Mouse (Mus musculus) spleen, adult 2 months (tissue): ENCODE data around the gene Ctsh. TPM values are rescaled to one million over a fixed set of nuclear protein-coding genes. Genes with fewer than 3 reads are reported as not detected.

Source experiments
- DNase-seq, 2 experiments: peaks; one replicate each; pipeline versions ENCODE4 v3.0.0 to v3.0.0-alpha.2; 2012 to 2021; ENCODE audit warnings: low spot score in 2 of 2, low read depth in 1 of 2
- H3K27ac ChIP-seq: fragments of 200-500 bp; 2 replicates; pipeline ENCODE4 v1.5.1; 2012; ENCODE audit warnings: low read length, inconsistent platforms; ENCODE audit not compliant: insufficient read depth
- H3K27me3 ChIP-seq: fragments of 200-500 bp; 2 replicates; pipeline ENCODE4 v1.6.1; 2012; ENCODE audit warnings: mild to moderate bottlenecking, moderate library complexity, low read length, inconsistent platforms; ENCODE audit not compliant: control insufficient read depth, insufficient read depth
- H3K36me3 ChIP-seq: fragments of 200-500 bp; 2 replicates; pipeline ENCODE4 v1.6.1; 2012; ENCODE audit warnings: mild to moderate bottlenecking, low read length, inconsistent platforms; ENCODE audit not compliant: control insufficient read depth, insufficient read depth
- H3K4me1 ChIP-seq: fragments of 200-500 bp; 2 replicates; pipeline ENCODE4 v1.6.1; 2011; ENCODE audit warnings: inconsistent platforms; ENCODE audit not compliant: control insufficient read depth, insufficient read depth, insufficient read length
- H3K4me3 ChIP-seq: fragments of 200-500 bp; 2 replicates; pipeline ENCODE4 v1.5.1; 2011; ENCODE audit warnings: mild to moderate bottlenecking, inconsistent platforms; ENCODE audit not compliant: insufficient read depth, insufficient read length; ENCODE audit errors: extremely low read depth
- CTCF ChIP-seq: fragments of 200-500 bp; IDR thresholded peaks from 2 replicates; pipeline ENCODE4 v1.5.1; 2011; ENCODE audit warnings: mild to moderate bottlenecking, inconsistent platforms; ENCODE audit not compliant: insufficient read depth, insufficient read length, insufficient replicate concordance; ENCODE audit errors: extremely low read depth
- POLR2A ChIP-seq: fragments of 200-500 bp; IDR thresholded peaks from 2 replicates; pipeline ENCODE4 v1.6.1; 2011; ENCODE audit warnings: low read depth, low read length, inconsistent platforms
- WGBS: fragments of 180-500 bp; shearing (Covaris S2); methylation state at CpG from one replicate; pipeline ENCODE4 v1.1.7; 2018; 5-methylcytosine and 5-hydroxymethylcytosine counted together
- polyA plus RNA-seq: library from polyadenylated mRNA; depleted of rRNA; stranded (reverse); fragments of >200 nt; gene quantifications from 2 replicates; pipeline ENCODE4 v1.2.3, GENCODE M21; 2012; rRNA removed

Ctsh gene
- polyA plus RNA-seq, 1 experiment: 65.0 TPM

- peak within 1 kb of the TSS; percentile 98 for H3K4me3 ChIP-seq
- no peaks in the 10 kb centered on the region for H3K27me3 ChIP-seq
- WGBS: 3% methylated on average over 39 of the region's 40 CpGs
- no peaks in the 10 kb centered on the region for H3K36me3 ChIP-seq
- TF ChIP-seq CTCF (no peak), POLR2A (no peak; the same call in 1 of the 2 replicates)
- H3K27ac ChIP-seq: peak within 1 kb of the TSS; percentile 100
- peak; percentile 88 to 96 for DNase-seq
- peaks cover 13% of the 10 kb centered on the region; the same call in 1 of the 2 replicates for H3K4me1 ChIP-seq
Observed at GRCm38 (mm10) chr9:90114567-90115307, 60.8 kb downstream of the Ctsh start, which contains the start of gene Morf4l1. Gene Morf4l1, minus strand, starts transcription at chr9:90114774.

- Histone ChIP-seq H3K4me1 (peaks cover 11% of the 10 kb centered on the region; the same call in 1 of the 2 replicates), H3K36me3 (no peaks in the 10 kb centered on the region), H3K4me3 (no peak overlapping the region; the same call in 1 of the 2 replicates), H3K27me3 (no peaks in the 10 kb centered on the region), H3K27ac (no peak overlapping the region)
- DNase-seq: no peak
- TF ChIP-seq CTCF (no peak), POLR2A (no peak)
Observed at GRCm38 (mm10) chr9:90115308-90115700, 61.4 kb downstream of the Ctsh start.

DNA sequence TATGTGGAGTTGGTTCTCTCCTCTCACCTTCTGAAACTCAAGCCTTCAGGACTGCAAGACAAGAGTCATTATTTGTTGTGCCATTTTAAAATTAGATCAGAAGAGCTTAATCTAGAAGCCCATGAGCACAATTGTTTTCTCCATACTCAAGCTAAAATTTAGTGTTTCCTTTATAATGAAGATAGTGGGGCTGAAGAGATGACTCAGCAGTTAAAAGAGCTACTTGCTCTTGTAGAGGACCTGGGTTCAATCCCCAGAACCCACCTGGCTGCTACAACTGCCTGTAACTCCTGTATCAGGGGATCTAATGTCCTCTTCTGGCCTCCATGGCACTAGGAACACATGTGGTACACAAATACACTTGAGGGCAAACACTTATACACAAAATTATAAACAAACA lies 63.3 kb downstream of the Ctsh start:
- no peaks in the 10 kb centered on the region for H3K27me3 ChIP-seq
- no peak overlapping the region for H3K27ac ChIP-seq
- H3K4me3 ChIP-seq: no peak overlapping the region
- H3K36me3 ChIP-seq: no peaks in the 10 kb centered on the region
- TF ChIP-seq POLR2A: no peak
- TF ChIP-seq CTCF: no peak
- DNase-seq: no peak
- H3K4me1 ChIP-seq: peaks cover 4% of the 10 kb centered on the region; the same call in 1 of the 2 replicates

DNA sequence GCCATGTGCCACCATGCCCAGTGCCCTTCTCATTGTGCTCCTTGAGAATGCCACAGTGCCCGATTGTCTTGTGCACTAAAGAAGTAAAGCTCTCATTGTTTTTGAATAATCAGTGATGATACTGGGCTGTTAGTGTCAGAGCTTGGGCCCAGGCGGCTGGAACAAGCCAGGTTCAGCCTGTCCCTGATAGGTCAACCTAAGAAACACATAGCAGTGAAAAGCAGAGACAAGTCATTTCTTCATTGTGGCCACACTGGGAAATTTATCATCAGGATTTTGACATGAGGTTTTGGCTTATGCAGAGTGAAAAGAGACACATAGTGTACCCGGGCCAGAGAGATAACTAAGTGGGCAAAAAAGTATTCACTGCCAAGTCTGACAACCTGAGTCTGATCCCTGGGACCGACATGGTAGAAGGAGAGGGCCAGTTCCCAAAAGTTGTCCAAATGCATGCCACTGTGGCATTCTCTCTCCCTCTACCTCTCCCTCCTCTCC lies 68.3 kb downstream of the Ctsh start:
- TF ChIP-seq CTCF: no peak
- no peak for TF ChIP-seq POLR2A
- H3K27ac ChIP-seq: no peak overlapping the region
- H3K4me1 ChIP-seq: no peaks in the 10 kb centered on the region
- no peaks in the 10 kb centered on the region for H3K27me3 ChIP-seq
- DNase-seq: no peak
- H3K36me3 ChIP-seq: no peaks in the 10 kb centered on the region
- WGBS: 82% methylated on average over 4 of the region's 4 CpGs
- no peak overlapping the region for H3K4me3 ChIP-seq

- no peak for DNase-seq
- TF ChIP-seq CTCF (no peak), POLR2A (no peak)
- WGBS: 86% methylated on average over 11 of the region's 11 CpGs
- no peaks in the 10 kb centered on the region for H3K27me3 ChIP-seq
- H3K4me3 ChIP-seq: no peak overlapping the region
- H3K27ac ChIP-seq: no peak overlapping the region
- H3K4me1 ChIP-seq: no peaks in the 10 kb centered on the region
- H3K36me3 ChIP-seq: no peaks in the 10 kb centered on the region
Observed at GRCm38 (mm10) chr9:90124156-90124872, 70.4 kb downstream of the Ctsh start.

DNA sequence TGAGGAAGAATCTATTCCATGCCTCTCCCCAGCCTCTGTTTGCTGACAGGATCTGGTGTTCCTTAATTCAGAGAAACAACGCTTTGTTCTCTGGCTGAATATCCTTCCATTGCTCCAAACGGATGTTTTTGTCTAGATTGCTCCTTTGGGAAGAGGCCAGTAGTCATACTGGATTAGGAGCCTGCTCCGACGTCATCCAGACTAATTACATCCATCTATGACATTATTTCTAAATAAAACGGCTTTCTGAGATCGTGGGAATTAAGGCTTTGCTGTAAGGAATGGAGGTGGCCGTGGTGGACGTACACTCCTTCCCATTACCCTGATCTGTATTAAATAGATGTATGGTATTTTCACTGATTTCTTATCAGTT lies 70.9 kb downstream of the Ctsh start:
- Histone ChIP-seq H3K4me3 (no peak overlapping the region), H3K4me1 (no peaks in the 10 kb centered on the region), H3K27ac (no peak overlapping the region), H3K27me3 (no peaks in the 10 kb centered on the region), H3K36me3 (no peaks in the 10 kb centered on the region)
- no peak for TF ChIP-seq CTCF
- no peak for TF ChIP-seq POLR2A
- DNase-seq: no peak
- whole genome bisulfite sequencing: 83% methylated on average over 8 of the region's 8 CpGs

Other genes starting within 250 kb of the Ctsh start
- 0.02 and 0.06 TPM in 2 replicates for gene Rasgrf1, start 144.2 kb upstream of the Ctsh start, polyA plus RNA-seq
- gene Morf4l1, start 60.6 kb downstream of the Ctsh start, polyA plus RNA-seq: 46.2 and 48.1 TPM in 2 replicates
- gene Adamts7, start 108.9 kb downstream of the Ctsh start, polyA plus RNA-seq: 3.5 and 4.6 TPM in 2 replicates
- gene Tbc1d2b, start 216.7 kb downstream of the Ctsh start, polyA plus RNA-seq: 26.4 and 27.8 TPM in 2 replicates